Mouse (Mus musculus): ENCODE measurements around the gene Rasal2. TPM values are rescaled to one million over a fixed set of nuclear protein-coding genes. Genes with fewer than 3 reads are reported as not detected.
"Not testable (repeated sequence)": the region's sequence is repeated elsewhere in the genome, so short reads cannot be mapped to it uniquely, and the experiment has no call there.

Rasal2 gene
- polyA plus RNA-seq, 1 experiment from 2014 or later = 9.1 TPM

DNA sequence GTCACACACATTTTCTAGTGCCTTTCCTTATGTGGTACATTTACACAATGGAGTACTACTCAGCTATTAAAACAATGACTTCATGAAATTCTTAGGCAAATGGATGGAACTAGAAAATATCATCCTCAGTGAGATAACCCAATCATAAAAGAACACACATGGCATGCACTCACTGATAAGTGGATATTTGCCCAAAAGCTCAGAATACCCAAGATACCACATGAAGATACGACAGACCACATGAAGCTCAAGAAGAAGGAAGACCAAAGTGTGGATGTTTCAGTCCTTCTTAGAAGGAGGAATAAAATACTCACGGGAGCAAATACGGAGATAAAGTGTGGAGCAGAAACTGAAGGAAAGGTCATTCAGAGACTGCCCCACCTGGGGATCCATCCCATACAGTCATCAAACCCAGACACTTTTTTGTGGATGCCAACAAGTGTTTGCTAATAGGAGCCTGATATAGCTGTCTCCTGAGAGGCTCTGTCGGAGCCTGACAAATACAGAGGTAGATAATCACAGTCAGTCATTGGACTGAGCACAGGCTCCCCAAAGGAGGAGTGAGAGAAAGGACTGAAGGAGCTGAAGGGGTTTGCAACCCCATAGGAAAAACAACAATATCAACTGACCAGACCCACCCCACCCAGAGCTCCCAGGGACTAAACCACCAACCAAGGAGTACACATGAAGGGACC is 175.6 kb downstream of the Rasal2 start:
- not testable (repeated sequence) for H3K4me1 ChIP-seq (ENCODE audit: control insufficient read depth, insufficient read depth, low read length); H3K4me2 ChIP-seq (replicated peaks; ENCODE audit: low read depth, low read length); H3K27ac ChIP-seq (ENCODE audit: low read length); H3K27me3 ChIP-seq (ENCODE audit: control insufficient read depth, insufficient read depth, low read length); ATAC-seq (ENCODE audit: insufficient number of reproducible peaks, insufficient read depth, low FRiP score, low read depth); H3K9ac ChIP-seq (replicated peaks; ENCODE audit: low read depth, low read length); H3K4me3 ChIP-seq (ENCODE audit: low read depth, low read length); H3K36me3 ChIP-seq (ENCODE audit: control insufficient read depth, insufficient read depth, low read length); H3K9me3 ChIP-seq (ENCODE audit: control insufficient read depth, low read depth, low read length)
- 90% methylated on average over 4 of the region's 4 CpGs for WGBS

- Histone ChIP-seq H3K27ac (ENCODE audit: low read length) (no peak overlapping the region), H3K4me1 (ENCODE audit: control insufficient read depth, insufficient read depth, low read length) (0 out of 2 replicates have a peak, but pooled peaks cover 2% of the 10 kb centered on the region), H3K4me3 (ENCODE audit: low read depth, low read length) (no peak overlapping the region), H3K9ac (replicated peaks; ENCODE audit: low read depth, low read length) (no peak overlapping the region), H3K27me3 (ENCODE audit: control insufficient read depth, insufficient read depth, low read length) (no peaks in the 10 kb centered on the region), H3K36me3 (ENCODE audit: control insufficient read depth, insufficient read depth, low read length) (no peaks in the 10 kb centered on the region), H3K9me3 (ENCODE audit: control insufficient read depth, low read depth, low read length) (no peaks in the 10 kb centered on the region), H3K4me2 (replicated peaks; ENCODE audit: low read depth, low read length) (no peak overlapping the region)
- no peak for ATAC-seq (ENCODE audit: insufficient number of reproducible peaks, insufficient read depth, low FRiP score, low read depth)
- WGBS = 85% methylated on average over 2 of the region's 2 CpGs
Observed at GRCm38 (mm10) chr1:157233451-157233850, 178.9 kb downstream of the Rasal2 start.

GRCm38 (mm10) chr1:157232372-157232771 is 180.0 kb downstream of the Rasal2 start:
- H3K36me3 ChIP-seq (ENCODE audit: control insufficient read depth, insufficient read depth, low read length) = no peaks in the 10 kb centered on the region
- no peak overlapping the region for H3K27ac ChIP-seq (ENCODE audit: low read length)
- H3K9me3 ChIP-seq (ENCODE audit: control insufficient read depth, low read depth, low read length) = no peaks in the 10 kb centered on the region
- ATAC-seq (ENCODE audit: insufficient number of reproducible peaks, insufficient read depth, low FRiP score, low read depth) = no peak
- H3K4me1 ChIP-seq (ENCODE audit: control insufficient read depth, insufficient read depth, low read length) = 0 out of 2 replicates have a peak, but pooled peaks cover 2% of the 10 kb centered on the region
- H3K27me3 ChIP-seq (ENCODE audit: control insufficient read depth, insufficient read depth, low read length) = no peaks in the 10 kb centered on the region
- H3K9ac ChIP-seq (replicated peaks; ENCODE audit: low read depth, low read length) = no peak overlapping the region
- no peak overlapping the region for H3K4me2 ChIP-seq (replicated peaks; ENCODE audit: low read depth, low read length)
- 70% methylated on average over 4 of the region's 4 CpGs for WGBS
- H3K4me3 ChIP-seq (ENCODE audit: low read depth, low read length) = no peak overlapping the region

DNA sequence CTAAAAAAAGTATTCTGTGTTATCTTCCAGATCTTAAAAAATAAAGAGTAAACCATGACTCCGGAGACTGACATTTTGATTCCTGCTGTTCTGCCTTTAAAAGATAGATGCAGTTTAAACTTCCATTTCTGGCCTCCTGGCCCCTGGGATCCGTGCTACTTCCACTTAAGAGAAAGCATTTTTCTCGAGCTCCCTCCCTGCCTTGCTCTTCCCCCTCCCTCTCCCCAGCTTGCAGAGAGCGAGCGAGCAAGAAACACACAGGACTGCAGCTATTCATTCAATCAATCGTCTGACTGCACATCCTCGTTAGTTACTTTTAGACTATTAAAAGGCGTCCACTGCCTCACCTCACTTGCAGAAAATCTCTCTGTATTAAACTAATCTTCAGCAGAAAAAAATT is 181.4 kb downstream of the Rasal2 start:
- no peak for ATAC-seq (ENCODE audit: insufficient number of reproducible peaks, insufficient read depth, low FRiP score, low read depth)
- no peak overlapping the region for H3K4me3 ChIP-seq (ENCODE audit: low read depth, low read length)

GRCm38 (mm10) chr1:157230386-157230785 is 182.0 kb downstream of the Rasal2 start:
- H3K27me3 ChIP-seq (ENCODE audit: control insufficient read depth, insufficient read depth, low read length) = no peaks in the 10 kb centered on the region
- WGBS = 66% methylated on average over 2 of the region's 2 CpGs
- no peak for ATAC-seq (ENCODE audit: insufficient number of reproducible peaks, insufficient read depth, low FRiP score, low read depth)
- no peak overlapping the region for H3K4me3 ChIP-seq (ENCODE audit: low read depth, low read length)
- no peak overlapping the region for H3K9ac ChIP-seq (replicated peaks; ENCODE audit: low read depth, low read length)
- no peak overlapping the region for H3K27ac ChIP-seq (ENCODE audit: low read length)
- H3K9me3 ChIP-seq (ENCODE audit: control insufficient read depth, low read depth, low read length) = no peaks in the 10 kb centered on the region
- no peak overlapping the region for H3K4me2 ChIP-seq (replicated peaks; ENCODE audit: low read depth, low read length)
- no peaks in the 10 kb centered on the region for H3K36me3 ChIP-seq (ENCODE audit: control insufficient read depth, insufficient read depth, low read length)
- 0 out of 2 replicates have a peak, but pooled peaks cover 2% of the 10 kb centered on the region for H3K4me1 ChIP-seq (ENCODE audit: control insufficient read depth, insufficient read depth, low read length)

More for the DNA sequence above, 181.4 kb downstream of the Rasal2 start:
- Histone ChIP-seq H3K4me1 (ENCODE audit: control insufficient read depth, insufficient read depth, low read length) (0 out of 2 replicates have a peak, but pooled peaks cover 2% of the 10 kb centered on the region), H3K4me2 (replicated peaks; ENCODE audit: low read depth, low read length) (no peak overlapping the region), H3K9ac (replicated peaks; ENCODE audit: low read depth, low read length) (no peak overlapping the region), H3K9me3 (ENCODE audit: control insufficient read depth, low read depth, low read length) (no peaks in the 10 kb centered on the region), H3K27me3 (ENCODE audit: control insufficient read depth, insufficient read depth, low read length) (no peaks in the 10 kb centered on the region), H3K27ac (ENCODE audit: low read length) (no peak overlapping the region), H3K36me3 (ENCODE audit: control insufficient read depth, insufficient read depth, low read length) (no peaks in the 10 kb centered on the region)
- WGBS = 10% methylated on average over 8 of the region's 8 CpGs

DNA sequence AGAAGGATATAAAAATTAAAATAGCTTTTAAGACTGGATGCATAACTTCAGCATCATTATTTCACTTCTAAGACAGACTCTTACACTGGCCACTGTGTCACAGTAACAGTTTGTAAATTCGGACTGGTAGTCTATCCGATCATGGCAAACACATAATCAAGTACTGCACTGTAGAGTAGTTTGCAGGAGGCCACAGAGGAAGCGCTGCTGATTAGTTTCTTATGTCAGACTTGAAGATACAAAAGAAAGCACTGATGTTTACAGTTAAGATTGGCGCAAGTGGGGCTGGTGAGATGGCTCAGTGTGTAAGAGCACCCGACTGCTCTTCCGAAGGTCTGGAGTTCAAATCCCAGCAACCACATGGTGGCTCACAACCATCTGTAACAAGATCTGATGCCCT is 187.4 kb downstream of the Rasal2 start:
- no peak for ATAC-seq (ENCODE audit: insufficient number of reproducible peaks, insufficient read depth, low FRiP score, low read depth)
- Histone ChIP-seq H3K27ac (ENCODE audit: low read length) (no peak overlapping the region), H3K4me1 (ENCODE audit: control insufficient read depth, insufficient read depth, low read length) (no peaks in the 10 kb centered on the region), H3K4me3 (ENCODE audit: low read depth, low read length) (no peak overlapping the region), H3K36me3 (ENCODE audit: control insufficient read depth, insufficient read depth, low read length) (no peaks in the 10 kb centered on the region), H3K9ac (replicated peaks; ENCODE audit: low read depth, low read length) (no peak overlapping the region), H3K9me3 (ENCODE audit: control insufficient read depth, low read depth, low read length) (no peaks in the 10 kb centered on the region), H3K4me2 (replicated peaks; ENCODE audit: low read depth, low read length) (no peak overlapping the region), H3K27me3 (ENCODE audit: control insufficient read depth, insufficient read depth, low read length) (no peaks in the 10 kb centered on the region)
- 93% methylated on average over 6 of the region's 6 CpGs for WGBS

GRCm38 (mm10) chr1:157220910-157221309 is 191.5 kb downstream of the Rasal2 start:
- WGBS = 85% methylated on average over 3 of the region's 3 CpGs
- Histone ChIP-seq H3K4me3 (ENCODE audit: low read depth, low read length) (no peak overlapping the region), H3K27ac (ENCODE audit: low read length) (no peak overlapping the region), H3K4me2 (replicated peaks; ENCODE audit: low read depth, low read length) (no peak overlapping the region), H3K9ac (replicated peaks; ENCODE audit: low read depth, low read length) (no peak overlapping the region), H3K27me3 (ENCODE audit: control insufficient read depth, insufficient read depth, low read length) (no peaks in the 10 kb centered on the region), H3K4me1 (ENCODE audit: control insufficient read depth, insufficient read depth, low read length) (no peaks in the 10 kb centered on the region), H3K36me3 (ENCODE audit: control insufficient read depth, insufficient read depth, low read length) (no peaks in the 10 kb centered on the region), H3K9me3 (ENCODE audit: control insufficient read depth, low read depth, low read length) (no peaks in the 10 kb centered on the region)
- no peak for ATAC-seq (ENCODE audit: insufficient number of reproducible peaks, insufficient read depth, low FRiP score, low read depth)

DNA sequence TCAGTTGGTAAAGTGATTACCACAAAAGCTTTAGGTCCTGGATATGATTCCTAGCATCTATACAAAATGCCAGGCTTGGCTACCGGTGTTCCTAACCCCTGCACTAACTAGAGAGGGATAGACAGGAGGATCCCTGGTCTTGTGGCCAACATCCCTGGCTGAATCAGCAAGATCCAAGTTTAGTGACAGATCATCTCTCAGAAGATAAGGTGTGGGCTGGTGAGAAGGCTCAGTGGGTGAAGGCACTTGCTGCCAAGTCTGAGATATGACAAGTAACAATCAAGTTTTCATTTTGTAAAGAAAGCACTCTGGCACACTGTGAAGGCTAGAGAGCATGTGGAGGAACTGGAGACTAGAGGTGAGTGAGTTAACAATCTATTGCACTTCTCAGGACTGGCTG is 191.9 kb downstream of the Rasal2 start:
- Histone ChIP-seq H3K4me1 (ENCODE audit: control insufficient read depth, insufficient read depth, low read length) (no peaks in the 10 kb centered on the region), H3K27ac (ENCODE audit: low read length) (no peak overlapping the region), H3K4me3 (ENCODE audit: low read depth, low read length) (no peak overlapping the region), H3K9me3 (ENCODE audit: control insufficient read depth, low read depth, low read length) (no peaks in the 10 kb centered on the region), H3K36me3 (ENCODE audit: control insufficient read depth, insufficient read depth, low read length) (no peaks in the 10 kb centered on the region), H3K4me2 (replicated peaks; ENCODE audit: low read depth, low read length) (no peak overlapping the region), H3K27me3 (ENCODE audit: control insufficient read depth, insufficient read depth, low read length) (no peaks in the 10 kb centered on the region), H3K9ac (replicated peaks; ENCODE audit: low read depth, low read length) (no peak overlapping the region)
- 93% methylated on average over 1 of the region's 1 CpGs for WGBS
- no peak for ATAC-seq (ENCODE audit: insufficient number of reproducible peaks, insufficient read depth, low FRiP score, low read depth)

- no peaks in the 10 kb centered on the region for H3K36me3 ChIP-seq (ENCODE audit: control insufficient read depth, insufficient read depth, low read length)
- H3K27me3 ChIP-seq (ENCODE audit: control insufficient read depth, insufficient read depth, low read length) = no peaks in the 10 kb centered on the region
- no peak overlapping the region for H3K9ac ChIP-seq (replicated peaks; ENCODE audit: low read depth, low read length)
- no peak for ATAC-seq (ENCODE audit: insufficient number of reproducible peaks, insufficient read depth, low FRiP score, low read depth)
- no peak overlapping the region for H3K4me2 ChIP-seq (replicated peaks; ENCODE audit: low read depth, low read length)
- H3K27ac ChIP-seq (ENCODE audit: low read length) = no peak overlapping the region
- WGBS = 3% methylated on average over 1 of the region's 1 CpGs
- no peaks in the 10 kb centered on the region for H3K4me1 ChIP-seq (ENCODE audit: control insufficient read depth, insufficient read depth, low read length)
- H3K4me3 ChIP-seq (ENCODE audit: low read depth, low read length) = no peak overlapping the region
- no peaks in the 10 kb centered on the region for H3K9me3 ChIP-seq (ENCODE audit: control insufficient read depth, low read depth, low read length)
Observed at GRCm38 (mm10) chr1:157208754-157209153, 203.6 kb downstream of the Rasal2 start.
